Mouse (Mus musculus) kidney, adult 2 months (tissue): ENCODE data around the gene Gm8020. TPM values are rescaled to one million over a fixed set of nuclear protein-coding genes. Genes with fewer than 3 reads are reported as not detected.
"Not testable (repeated sequence)": the region's sequence is repeated elsewhere in the genome, so short reads cannot be mapped to it uniquely, and the experiment has no call there.

Experiments used
- DNase-seq: peaks from one replicate; pipeline ENCODE4 v3.0.0; 2021
- H3K27ac ChIP-seq: fragments of 200-500 bp; 2 replicates; pipeline ENCODE4 v1.5.1; 2012; ENCODE audit warnings: low read depth, low read length, control low read depth, inconsistent platforms; ENCODE audit not compliant: insufficient read depth
- H3K27me3 ChIP-seq: fragments of 200-500 bp; replicated peaks from 2 replicates; pipeline ENCODE4 v1.6.1; 2012; ENCODE audit warnings: mild to moderate bottlenecking, moderate library complexity, low read length, inconsistent platforms; ENCODE audit not compliant: control insufficient read depth, insufficient read depth
- H3K36me3 ChIP-seq: fragments of 200-500 bp; 2 replicates; pipeline ENCODE4 v1.6.1; 2012; ENCODE audit warnings: mild to moderate bottlenecking, moderate library complexity, low read length, inconsistent platforms; ENCODE audit not compliant: control insufficient read depth, insufficient read depth
- H3K4me1 ChIP-seq: fragments of 200-500 bp; 2 replicates; pipeline ENCODE4 v1.6.1; 2011; ENCODE audit warnings: low read length; ENCODE audit not compliant: control insufficient read depth, insufficient read depth
- H3K4me3 ChIP-seq: fragments of 200-500 bp; 2 replicates; pipeline ENCODE4 v1.5.1; 2011; ENCODE audit warnings: mild to moderate bottlenecking, low read depth, low read length, control low read depth; ENCODE audit not compliant: insufficient read depth
- WGBS: fragments of 180-500 bp; shearing (Covaris S2); methylation state at CpG from one replicate; pipeline ENCODE4 v1.1.7; 2018; 5-methylcytosine and 5-hydroxymethylcytosine counted together
- polyA plus RNA-seq: library from polyadenylated mRNA; depleted of rRNA; stranded (reverse); fragments of >200 nt; gene quantifications from 2 replicates; pipeline ENCODE4 v1.2.3, GENCODE M21; 2012; rRNA removed

Gene Gm8020
- not detected in 2 replicates for polyA plus RNA-seq

GRCm38 (mm10) chr14:42502249-42502648, at the start of gene Gm8020:
TSS of gene Gm8020 (minus strand) at chr14:42502349.
- H3K27ac ChIP-seq = not testable (repeated sequence)
- 93% methylated on average over 2 of the region's 3 CpGs for WGBS

DNA sequence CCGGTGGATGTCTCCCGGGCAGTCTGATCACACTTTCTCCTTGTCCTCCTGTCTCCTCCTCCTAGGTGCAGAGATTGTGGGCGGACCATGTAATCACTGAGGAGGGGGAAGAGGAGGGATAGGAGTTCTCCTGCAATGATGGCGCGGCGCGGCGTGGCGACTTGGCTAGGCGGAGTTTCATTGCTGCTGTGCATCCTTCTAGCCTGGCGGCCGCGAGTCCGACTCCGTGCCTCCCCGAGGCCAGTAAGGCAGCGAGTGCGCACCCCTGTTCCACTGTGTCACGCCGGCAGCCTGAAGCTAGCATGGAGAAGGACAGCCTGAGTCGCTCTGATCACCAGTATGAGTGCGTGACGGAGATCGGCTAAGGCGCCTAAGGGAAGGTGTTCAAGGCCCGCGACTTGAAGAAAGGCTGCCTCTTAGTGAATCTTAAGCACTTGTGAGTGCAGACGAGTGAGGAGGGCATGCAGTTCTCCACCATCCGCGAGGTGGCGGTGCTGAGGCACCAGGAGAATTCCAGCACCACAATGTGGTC, 41.1 kb upstream of the Gm8020 start:
- H3K4me3 ChIP-seq, H3K36me3 ChIP-seq, H3K27ac ChIP-seq, H3K27me3 ChIP-seq, H3K4me1 ChIP-seq: not testable (repeated sequence)
- DNase-seq = peak; percentile 28
- WGBS = 20% methylated on average over 27 of the region's 31 CpGs

More at GRCm38 (mm10) chr14:42502249-42502648, at the start of gene Gm8020:
- not testable (repeated sequence) for H3K4me1 ChIP-seq, H3K36me3 ChIP-seq, H3K4me3 ChIP-seq, DNase-seq, H3K27me3 ChIP-seq

DNA sequence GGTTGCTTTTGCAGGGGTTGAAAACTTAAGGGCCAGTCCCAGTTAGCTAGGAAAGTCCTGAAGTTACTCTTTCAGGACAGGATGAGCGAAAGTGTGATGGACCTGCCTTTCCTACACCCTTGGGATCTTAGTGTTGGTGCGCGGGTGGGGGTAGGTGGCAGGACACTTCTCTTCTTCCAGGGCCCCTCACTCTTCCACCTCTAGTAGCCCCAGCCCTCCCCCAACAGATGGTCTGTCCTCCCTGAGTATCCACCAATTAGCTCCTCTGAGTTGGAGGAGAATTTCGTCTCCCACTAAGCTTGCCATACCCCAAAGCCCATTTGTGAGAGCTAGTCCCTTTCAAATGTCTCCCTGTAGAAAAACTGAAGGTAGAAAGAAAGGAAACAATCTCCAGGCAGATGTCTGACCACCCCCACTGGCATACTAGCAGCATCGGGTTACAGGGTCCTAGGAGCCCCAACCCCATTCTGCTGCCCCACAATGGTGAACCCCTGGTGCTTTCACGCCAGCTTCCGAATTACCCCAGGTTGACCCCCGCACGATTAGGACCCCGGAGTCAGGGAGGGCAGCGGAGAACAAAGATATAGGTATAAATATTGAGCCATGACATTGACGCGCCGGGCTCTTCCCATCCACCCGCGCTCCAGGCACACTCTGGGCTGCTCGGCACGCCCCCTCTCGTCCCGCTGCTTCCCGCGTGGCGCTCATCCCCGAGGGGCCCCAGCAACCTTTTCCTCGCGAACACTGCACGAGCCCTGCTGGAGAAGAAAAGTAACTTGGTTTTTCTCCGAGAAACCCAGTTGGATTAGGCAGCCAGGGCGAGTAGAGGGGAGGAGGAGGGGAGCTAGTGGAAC, 40.4 kb upstream of the Gm8020 start:
- H3K36me3 ChIP-seq, DNase-seq, H3K27me3 ChIP-seq, H3K27ac ChIP-seq, H3K4me1 ChIP-seq, H3K4me3 ChIP-seq: not testable (repeated sequence)
- WGBS = 24% methylated on average over 23 of the region's 29 CpGs

DNA sequence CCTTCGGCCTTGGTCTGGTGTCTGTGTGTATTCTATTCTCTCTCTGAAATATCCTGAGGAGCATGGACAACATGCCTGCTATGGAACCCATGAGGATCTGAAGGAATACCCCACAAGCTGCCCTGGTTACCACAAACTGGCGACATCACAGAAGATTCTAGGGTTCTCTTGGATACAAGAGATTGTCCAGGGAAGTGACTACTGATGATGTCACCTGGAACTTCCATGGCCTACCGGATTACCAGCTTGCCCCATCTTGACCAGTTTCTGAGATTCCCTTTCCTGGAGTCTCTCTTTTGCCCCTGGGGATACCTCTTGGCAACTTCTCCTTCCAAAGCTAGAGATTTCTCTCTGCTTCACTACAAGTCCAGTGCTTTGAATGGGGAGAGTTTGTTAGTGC, 22.0 kb upstream of the Gm8020 start, which contains the start of gene Gm8024:
Gm8024 (minus strand) TSS at position 101 of the 400 bp plus-strand sequence.
- H3K4me1 ChIP-seq, H3K27ac ChIP-seq, DNase-seq, H3K4me3 ChIP-seq, H3K27me3 ChIP-seq, H3K36me3 ChIP-seq: not testable (repeated sequence)
- WGBS = 96% methylated on average over 1 of the region's 3 CpGs

DNA sequence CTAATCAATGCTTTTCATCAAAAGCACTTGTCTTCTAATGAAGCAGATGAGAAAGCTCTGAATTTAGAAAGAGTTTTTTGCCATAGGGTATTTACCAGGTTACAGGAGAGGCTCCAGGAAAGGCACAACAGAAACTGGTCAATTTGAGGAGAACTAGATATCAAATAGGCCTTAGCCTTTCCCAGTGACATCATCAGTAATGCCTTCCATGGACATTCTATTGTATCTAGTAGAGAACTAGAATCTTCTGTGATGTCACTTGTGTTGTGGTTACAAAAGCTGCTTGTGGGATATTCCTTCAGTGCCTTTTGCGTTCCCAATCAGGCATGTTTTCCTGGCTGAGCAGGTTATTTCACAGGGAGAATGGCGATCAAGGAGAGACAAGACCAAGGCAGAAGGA, 38.6 kb downstream of the Gm8020 start, which contains the start of gene Gm8011:
Gm8011 (plus strand) TSS at position 301 of the 400 bp plus-strand sequence.
- not testable (repeated sequence) for DNase-seq, H3K27me3 ChIP-seq, H3K4me3 ChIP-seq, H3K36me3 ChIP-seq, H3K27ac ChIP-seq, H3K4me1 ChIP-seq
- 49% methylated on average over 2 of the region's 2 CpGs for WGBS

Other genes starting within 250 kb of the Gm8020 start
- gene Gm17026, start 242.3 kb downstream of the Gm8020 start, polyA plus RNA-seq = not detected in 2 replicates
- not detected in 2 replicates for gene Gm9611, start 205.0 kb downstream of the Gm8020 start, polyA plus RNA-seq
- not detected in 2 replicates for gene Gm7995, start 192.1 kb downstream of the Gm8020 start, polyA plus RNA-seq
- not detected in 2 replicates for gene Gm8005, start 62.7 kb downstream of the Gm8020 start, polyA plus RNA-seq
- not detected in 2 replicates for gene Gm8011, start 38.5 kb downstream of the Gm8020 start, polyA plus RNA-seq
- gene Gm8024, start 21.9 kb upstream of the Gm8020 start, polyA plus RNA-seq = 0.19 and 0.22 TPM in 2 replicates
- not detected in 2 replicates for gene Gm17124, start 97.5 kb upstream of the Gm8020 start, polyA plus RNA-seq
- not detected in 2 replicates for gene Gm3633, start 139.6 kb upstream of the Gm8020 start, polyA plus RNA-seq
- gene Gm10378, start 153.6 kb upstream of the Gm8020 start, polyA plus RNA-seq = not detected in 2 replicates